Mouse (Mus musculus) hindbrain, postnatal 0 days (tissue): ENCODE measurements around the gene Rgs16. TPM values are rescaled to one million over a fixed set of nuclear protein-coding genes. Genes with fewer than 3 reads are reported as not detected.
A peak's percentile ranks its signal among the peaks of the same experiment; 100 is the strongest.

Experiments used
- ATAC-seq: fragments of 200-750 bp; cut with Nextera tagmentation; 2 replicates; pipeline ENCODE4 v1.8.0; 2017; ENCODE audit warnings: mild to moderate bottlenecking, moderate TSS enrichment, moderate library complexity
- DNase-seq: peaks from one replicate; pipeline ENCODE4 v3.0.0-alpha.2; 2015; ENCODE audit warnings: low spot score
- H3K27ac ChIP-seq: fragments of 300-500 bp; sonication (generic); 2 replicates; pipeline ENCODE4 v1.5.1; 2014; ENCODE audit warnings: mild to moderate bottlenecking
- H3K27me3 ChIP-seq: fragments of 300-500 bp; sonication (generic); 2 replicates; pipeline ENCODE4 v1.6.1; 2014; ENCODE audit warnings: low read length, mixed read lengths; ENCODE audit not compliant: insufficient read depth
- H3K36me3 ChIP-seq: fragments of 300-500 bp; sonication (generic); 2 replicates; pipeline ENCODE4 v1.6.1; 2014; ENCODE audit warnings: low read length, mixed read lengths; ENCODE audit not compliant: insufficient read depth
- H3K4me1 ChIP-seq: fragments of 300-500 bp; sonication (generic); 2 replicates; pipeline ENCODE4 v1.6.1; 2014; ENCODE audit warnings: antibody characterized with exemption, low read length, mixed read lengths; ENCODE audit not compliant: insufficient read depth
- H3K4me2 ChIP-seq: fragments of 300-500 bp; sonication (generic); 2 replicates; pipeline ENCODE4 v1.6.1; 2014; ENCODE audit warnings: low read depth, mild to moderate bottlenecking, low read length, moderate library complexity, mixed read lengths
- H3K4me3 ChIP-seq: fragments of 300-500 bp; sonication (generic); 2 replicates; pipeline ENCODE4 v1.5.1; 2014; ENCODE audit warnings: low read length
- H3K9ac ChIP-seq: fragments of 300-500 bp; sonication (generic); replicated peaks from 2 replicates; pipeline ENCODE4 v1.6.1; 2014; ENCODE audit warnings: mild to moderate bottlenecking, low read length, moderate library complexity, mixed read lengths
- H3K9me3 ChIP-seq: fragments of 300-500 bp; sonication (generic); 2 replicates; pipeline ENCODE4 v1.6.1; 2016; ENCODE audit warnings: low read length, mixed read lengths
- CTCF ChIP-seq: IDR thresholded peaks from 2 replicates; pipeline ENCODE4 v1.5.1; 2016; ENCODE audit warnings: antibody characterized with exemption, control low read depth, low read depth
- WGBS: fragments of 180-500 bp; shearing (Covaris S2); extraction: QIAGEN DNeasy Blood & Tissue Kit; methylation state at CpG from one replicate; pipeline ENCODE4 v1.1.7; 2014; 5-methylcytosine and 5-hydroxymethylcytosine counted together
- polyA plus RNA-seq: library from polyadenylated mRNA; unstranded; fragments of >200 nt; fragmentation: Nextera tagmentation; extraction: Ambion mirVana; gene quantifications from 2 replicates; pipeline ENCODE4 v1.2.1, GENCODE M21; 2015
- total RNA-seq: library from RNA; depleted of rRNA; stranded (reverse); fragments of >200 nt; gene quantifications from 2 replicates; pipeline ENCODE4 v1.2.3, GENCODE M21; 2014; rRNA removed

Rgs16 gene
- total RNA-seq (3.8 and 4.3 TPM in 2 replicates), polyA plus RNA-seq (5.7 and 6.7 TPM in 2 replicates)

DNA sequence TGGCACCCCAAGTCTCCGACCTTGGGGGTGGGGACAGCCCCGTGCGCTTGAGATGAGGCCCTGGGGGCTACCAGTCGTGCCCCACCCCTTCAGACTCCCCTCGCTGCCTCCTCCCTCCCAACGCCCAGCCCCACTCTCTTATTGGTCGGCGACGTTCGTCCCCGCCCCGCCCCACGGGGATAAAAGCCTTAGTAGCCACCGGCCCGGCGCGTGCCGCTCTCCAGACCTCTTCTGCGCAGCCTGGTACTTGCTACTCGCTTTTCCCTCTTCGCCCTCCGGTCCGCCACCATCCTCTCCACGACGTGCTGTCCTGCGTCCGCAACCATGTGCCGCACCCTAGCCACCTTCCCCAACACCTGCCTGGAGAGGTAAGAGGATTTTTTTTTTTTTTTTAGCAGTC lies at the start of gene Rgs16:
Gene Rgs16, plus strand, starts transcription at position 205 of the 400 bp plus-strand sequence.
- peak within 1 kb of the TSS; percentile 69 for H3K4me2 ChIP-seq
- no peaks in the 10 kb centered on the region for H3K9me3 ChIP-seq
- TF ChIP-seq CTCF = no peak
- H3K9ac ChIP-seq = peak within 1 kb of the TSS; percentile 33
- peaks cover 17% of the 10 kb centered on the region; the same call in 1 of the 2 replicates for H3K4me1 ChIP-seq
- 2% methylated on average over 28 of the region's 28 CpGs for WGBS
- peak; percentile 70; the same call in 1 of the 2 replicates for ATAC-seq
- H3K36me3 ChIP-seq = no peaks in the 10 kb centered on the region
- H3K27me3 ChIP-seq = no peaks in the 10 kb centered on the region
- no peak within 1 kb of the TSS for H3K27ac ChIP-seq
- DNase-seq = peak; percentile 87
- peak within 1 kb of the TSS; percentile 42 for H3K4me3 ChIP-seq

DNA sequence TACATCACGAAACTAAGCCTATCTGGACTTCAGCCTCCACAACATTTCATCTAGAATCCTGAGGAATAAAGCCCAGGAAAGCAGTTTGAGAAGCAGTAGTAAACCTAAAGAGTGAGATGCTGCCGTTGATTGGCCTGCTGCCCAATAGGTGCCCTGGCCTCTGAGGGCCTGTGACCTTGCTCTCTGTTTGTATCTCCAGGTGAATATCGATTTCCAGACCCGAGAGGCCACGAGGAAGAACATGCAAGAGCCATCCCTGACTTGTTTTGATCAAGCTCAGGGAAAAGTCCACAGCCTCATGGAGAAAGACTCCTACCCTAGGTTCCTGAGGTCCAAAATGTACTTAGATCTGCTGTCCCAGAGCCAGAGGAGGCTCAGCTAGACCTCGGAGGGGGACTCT lies 47.6 kb upstream of the Rgs16 start:
- DNase-seq (no peak), ATAC-seq (no peak)
- Histone ChIP-seq H3K4me1 (no peaks in the 10 kb centered on the region), H3K36me3 (no peaks in the 10 kb centered on the region; the same call in 1 of the 2 replicates), H3K4me3 (no peak overlapping the region), H3K4me2 (no peak overlapping the region), H3K9ac (no peak overlapping the region), H3K27me3 (no peaks in the 10 kb centered on the region), H3K27ac (no peak overlapping the region), H3K9me3 (no peaks in the 10 kb centered on the region)
- TF ChIP-seq CTCF = no peak
- 84% methylated on average over 6 of the region's 6 CpGs for WGBS

DNA sequence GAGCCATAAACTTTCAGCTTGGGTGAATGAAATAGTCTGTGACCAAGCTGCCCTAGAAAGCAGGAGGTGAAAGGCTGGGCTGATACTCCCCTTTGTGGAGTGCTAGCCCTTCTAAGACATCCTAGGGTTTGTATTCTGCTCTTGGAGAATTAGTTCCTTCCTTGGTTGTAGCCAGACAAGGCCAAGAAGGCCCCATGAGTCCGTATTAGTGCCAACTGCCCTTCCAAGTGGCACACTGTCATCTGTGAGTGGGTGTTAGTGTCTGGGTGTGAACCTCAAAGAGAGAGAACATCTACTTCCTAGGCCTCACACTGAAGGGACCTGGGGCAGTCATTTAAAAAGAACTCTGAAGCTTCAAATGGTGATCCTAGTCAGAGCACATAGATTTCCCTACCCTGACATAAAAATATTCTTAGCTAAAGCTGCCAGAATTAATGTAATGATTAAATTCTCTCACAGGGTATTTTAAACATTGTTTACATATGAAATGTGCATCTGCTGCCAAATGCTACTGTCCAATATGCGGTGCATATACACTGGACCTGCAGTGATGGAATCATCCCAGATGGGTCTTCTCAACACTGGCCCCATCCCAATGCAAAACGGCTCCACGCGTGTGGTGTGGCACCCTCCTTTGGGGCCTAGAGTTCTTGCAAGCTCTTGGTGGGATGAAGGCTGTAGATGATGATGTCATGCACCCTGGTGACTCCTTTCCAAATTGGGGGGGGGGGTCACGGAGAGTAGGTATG lies 45.6 kb upstream of the Rgs16 start:
- Histone ChIP-seq H3K27me3 (no peaks in the 10 kb centered on the region), H3K4me3 (no peak overlapping the region), H3K9ac (no peak overlapping the region), H3K27ac (no peak overlapping the region), H3K4me1 (no peaks in the 10 kb centered on the region), H3K4me2 (no peak overlapping the region), H3K9me3 (no peaks in the 10 kb centered on the region), H3K36me3 (no peaks in the 10 kb centered on the region; the same call in 1 of the 2 replicates)
- DNase-seq = no peak
- no peak for TF ChIP-seq CTCF
- WGBS = 91% methylated on average over 6 of the region's 6 CpGs
- ATAC-seq = no peak

DNA sequence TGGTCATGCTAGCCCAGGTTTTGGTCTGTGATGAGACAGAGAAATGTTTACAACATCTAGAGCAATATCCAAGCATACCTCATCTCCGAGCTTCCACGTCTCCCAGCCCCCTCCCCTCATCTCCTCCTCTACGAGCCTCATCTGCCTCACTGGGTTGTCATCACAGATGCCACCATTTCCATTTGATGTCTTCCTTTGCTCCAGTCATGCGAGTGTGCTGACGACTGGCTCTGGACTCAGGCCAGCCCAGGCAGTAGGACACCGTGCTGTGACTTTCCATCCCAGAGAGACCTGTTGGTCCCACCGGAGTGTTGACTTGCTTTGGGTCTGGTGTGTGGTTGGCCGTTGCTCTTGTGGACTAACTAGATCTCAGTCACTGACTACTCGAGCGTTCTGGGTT lies 44.8 kb upstream of the Rgs16 start:
- ATAC-seq = peak; percentile 55
- Histone ChIP-seq H3K9me3 (no peaks in the 10 kb centered on the region), H3K36me3 (no peaks in the 10 kb centered on the region; the same call in 1 of the 2 replicates), H3K4me1 (no peaks in the 10 kb centered on the region), H3K4me3 (no peak overlapping the region), H3K27me3 (no peaks in the 10 kb centered on the region), H3K27ac (no peak overlapping the region), H3K9ac (no peak overlapping the region), H3K4me2 (no peak overlapping the region)
- WGBS = 70% methylated on average over 10 of the region's 10 CpGs
- peak; percentile 62 for DNase-seq
- TF ChIP-seq CTCF = no peak

DNA sequence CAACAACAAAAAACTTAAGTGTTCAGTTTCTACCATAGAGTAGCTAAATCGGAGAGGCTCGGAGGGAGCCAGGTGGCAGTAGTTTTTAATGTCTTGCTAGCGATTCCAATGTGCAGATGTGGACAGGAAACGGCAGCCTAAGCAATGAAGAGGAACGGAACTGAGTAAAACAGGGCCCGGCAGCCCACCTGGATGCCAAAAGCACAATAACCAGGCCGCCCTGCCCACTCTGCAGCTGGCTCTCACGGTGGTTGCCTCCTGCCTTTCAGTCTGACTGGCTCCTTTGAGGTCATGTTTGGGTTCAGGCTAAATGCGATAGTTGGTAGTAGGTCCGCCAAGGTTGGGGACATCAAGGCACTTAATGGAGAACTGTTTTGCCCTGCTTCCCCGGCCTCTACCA lies 44.1 kb upstream of the Rgs16 start:
- 94% methylated on average over 11 of the region's 11 CpGs for WGBS
- TF ChIP-seq CTCF = no peak

DNA sequence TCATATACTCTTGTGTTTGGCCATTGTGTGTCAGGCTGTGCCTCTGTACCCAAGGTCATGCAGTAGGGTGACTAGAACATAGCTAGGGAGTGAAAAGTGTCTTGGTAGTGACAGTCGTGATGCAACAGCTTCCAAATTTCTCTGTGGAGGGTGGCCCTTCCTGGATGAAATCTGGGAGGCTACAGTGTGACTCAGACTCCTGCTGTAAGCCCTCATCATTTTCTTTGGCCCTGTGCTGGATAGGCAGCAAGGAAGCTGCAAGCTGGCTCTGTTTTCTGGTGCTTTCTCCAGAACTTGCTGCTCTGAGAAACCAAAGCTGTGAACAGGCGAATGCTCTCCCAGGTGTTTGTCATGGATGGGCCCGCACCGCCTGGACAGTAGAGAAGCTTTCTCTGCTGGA lies 43.6 kb upstream of the Rgs16 start:
- H3K9ac ChIP-seq = no peak overlapping the region
- ATAC-seq (no peak), DNase-seq (no peak)
- H3K36me3 ChIP-seq = no peaks in the 10 kb centered on the region
- TF ChIP-seq CTCF = no peak
- H3K4me3 ChIP-seq = no peak overlapping the region
- WGBS = 95% methylated on average over 4 of the region's 4 CpGs
- H3K4me1 ChIP-seq = no peaks in the 10 kb centered on the region
- H3K9me3 ChIP-seq = no peaks in the 10 kb centered on the region
- no peak overlapping the region for H3K4me2 ChIP-seq
- H3K27me3 ChIP-seq = no peaks in the 10 kb centered on the region
- no peak overlapping the region for H3K27ac ChIP-seq

More for the DNA sequence above, 44.1 kb upstream of the Rgs16 start:
- Histone ChIP-seq H3K27ac (no peak overlapping the region), H3K9ac (no peak overlapping the region), H3K27me3 (no peaks in the 10 kb centered on the region), H3K4me2 (no peak overlapping the region), H3K4me3 (no peak overlapping the region), H3K36me3 (no peaks in the 10 kb centered on the region; the same call in 1 of the 2 replicates), H3K9me3 (no peaks in the 10 kb centered on the region), H3K4me1 (no peaks in the 10 kb centered on the region)
- DNase-seq (no peak), ATAC-seq (no peak)
